Mouse (Mus musculus) E14TG2a.4 (cell line): ENCODE measurements around the gene Cacna1g.

Experiments used
- CTCF ChIP-seq: conservative IDR thresholded peaks from 2 replicates; pipeline ENCODE4 v1.5.1; 2014; ENCODE audit warnings: low read length
- POU5F1 ChIP-seq: IDR thresholded peaks from 2 replicates; pipeline ENCODE4 v1.6.1; 2014; ENCODE audit warnings: low read length, borderline replicate concordance

GRCm38 (mm10) chr11:94425656-94426055, 48.3 kb downstream of the Cacna1g start:
- TF ChIP-seq CTCF, result no peak
- TF ChIP-seq POU5F1, result no peak
